Mouse (Mus musculus) heart, postnatal 0 days (tissue): ENCODE measurements around the gene Meis1. TPM values are rescaled to one million over a fixed set of nuclear protein-coding genes. Genes with fewer than 3 reads are reported as not detected.

Experiments used
- ATAC-seq: fragments of 200-750 bp; cut with Nextera tagmentation; 2 replicates; pipeline ENCODE4 v1.8.0; 2017; ENCODE audit warnings: low read depth, moderate number of reproducible peaks, moderate library complexity; ENCODE audit not compliant: insufficient read depth
- DNase-seq: peaks from one replicate; pipeline ENCODE4 v3.0.0-alpha.2; 2016; ENCODE audit warnings: low spot score
- H3K27ac ChIP-seq: fragments of 300-500 bp; sonication (generic); 2 replicates; pipeline ENCODE4 v1.5.1; 2014; ENCODE audit warnings: low read depth, mild to moderate bottlenecking
- H3K27me3 ChIP-seq: fragments of 300-500 bp; sonication (generic); 2 replicates; pipeline ENCODE4 v1.6.1; 2014; ENCODE audit warnings: low read length, mixed read lengths; ENCODE audit not compliant: control insufficient read depth, insufficient read depth
- H3K36me3 ChIP-seq: fragments of 300-500 bp; sonication (generic); replicated peaks from 2 replicates; pipeline ENCODE4 v1.6.1; 2014; ENCODE audit warnings: low read length, mixed read lengths; ENCODE audit not compliant: control insufficient read depth, insufficient read depth
- H3K4me1 ChIP-seq: fragments of 300-500 bp; sonication (generic); 2 replicates; pipeline ENCODE4 v1.6.1; 2014; ENCODE audit warnings: antibody characterized with exemption; ENCODE audit not compliant: control insufficient read depth, insufficient read depth
- H3K4me2 ChIP-seq: fragments of 300-500 bp; sonication (generic); 2 replicates; pipeline ENCODE4 v1.6.1; 2014; ENCODE audit warnings: low read depth, mild to moderate bottlenecking, low read length, moderate library complexity
- H3K4me3 ChIP-seq: fragments of 300-500 bp; sonication (generic); 2 replicates; pipeline ENCODE4 v1.5.1; 2014; ENCODE audit warnings: low read depth, low read length
- H3K9ac ChIP-seq: fragments of 300-500 bp; sonication (generic); replicated peaks from 2 replicates; pipeline ENCODE4 v1.6.1; 2014; ENCODE audit warnings: low read depth, low read length, mixed read lengths
- H3K9me3 ChIP-seq: fragments of 300-500 bp; sonication (generic); replicated peaks from 2 replicates; pipeline ENCODE4 v1.6.1; 2016; ENCODE audit warnings: low read length; ENCODE audit not compliant: control insufficient read depth
- CTCF ChIP-seq: IDR thresholded peaks from 2 replicates; pipeline ENCODE4 v1.5.1; 2016; ENCODE audit warnings: antibody characterized with exemption, control low read depth, low read depth
- EP300 ChIP-seq: IDR thresholded peaks from 2 replicates; pipeline ENCODE4 v1.6.1; 2016; ENCODE audit warnings: antibody characterized with exemption, low read depth
- WGBS: fragments of 180-500 bp; shearing (Covaris S2); extraction: QIAGEN DNeasy Blood & Tissue Kit; methylation state at CpG from one replicate; pipeline ENCODE4 v1.1.7; 2014; 5-methylcytosine and 5-hydroxymethylcytosine counted together
- polyA plus RNA-seq: library from polyadenylated mRNA; unstranded; fragments of >200 nt; fragmentation: Nextera tagmentation; extraction: Ambion mirVana; gene quantifications from 2 replicates; pipeline ENCODE4 v1.2.1, GENCODE M21; 2015
- total RNA-seq: library from RNA; depleted of rRNA; stranded (reverse); fragments of >200 nt; gene quantifications from 2 replicates; pipeline ENCODE4 v1.2.3, GENCODE M21; 2014; ENCODE audit warnings: low replicate concordance

Gene Meis1
- total and polyA plus RNA-seq, 2 experiments from 2014 or later, result 34.8 to 35.4 TPM

DNA sequence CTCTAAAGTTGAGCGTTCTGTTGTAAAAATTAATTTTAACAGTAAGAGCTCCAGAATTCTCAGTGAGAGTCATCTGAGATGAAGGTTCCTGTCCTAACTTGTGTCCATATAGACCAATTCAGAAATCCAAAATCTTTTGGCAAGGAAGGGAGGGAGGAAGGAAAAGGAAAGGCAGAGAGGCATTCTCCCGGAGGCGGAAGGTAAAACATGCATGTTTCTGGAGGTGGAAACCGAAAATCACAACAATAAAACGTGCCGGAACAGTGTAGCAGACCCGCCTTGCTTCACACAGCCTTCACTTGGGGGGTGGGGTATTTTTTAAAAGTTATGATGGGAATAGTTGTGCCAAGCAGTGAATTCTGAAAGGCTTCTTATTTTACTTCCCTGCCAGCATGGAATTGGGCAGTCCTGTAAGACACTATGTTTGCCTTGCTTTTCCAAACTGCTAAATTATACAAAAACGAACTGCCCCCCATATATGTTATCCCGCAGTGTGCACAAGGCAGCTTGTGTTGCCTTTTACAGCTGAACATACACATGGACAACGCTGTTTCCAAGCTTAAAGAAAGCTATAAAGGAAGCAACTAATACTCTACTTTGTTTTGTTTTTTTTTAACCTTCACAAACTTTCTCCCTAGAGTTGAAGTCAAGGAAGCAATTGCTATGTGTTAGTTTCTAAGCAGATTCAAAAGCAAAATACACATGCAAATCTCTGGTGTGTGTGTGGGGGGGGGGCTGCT lies 2.1 kb downstream of the Meis1 start:
- under 1% methylated on average over 10 of the region's 10 CpGs for WGBS
- TF ChIP-seq EP300 (no peak), CTCF (no peak)
- Histone ChIP-seq H3K9me3 (no peaks in the 10 kb centered on the region), H3K4me3 (peak overlapping the region; percentile 73), H3K4me2 (peak overlapping the region; percentile 98), H3K36me3 (0 out of 2 replicates have a peak, but pooled peaks cover 4% of the 10 kb centered on the region), H3K4me1 (peaks cover 12% of the 10 kb centered on the region; the same call in 1 of the 2 replicates), H3K9ac (peak overlapping the region; percentile 89), H3K27ac (peak overlapping the region; percentile 83), H3K27me3 (no peaks in the 10 kb centered on the region)
- ATAC-seq (no peak), DNase-seq (no peak)

DNA sequence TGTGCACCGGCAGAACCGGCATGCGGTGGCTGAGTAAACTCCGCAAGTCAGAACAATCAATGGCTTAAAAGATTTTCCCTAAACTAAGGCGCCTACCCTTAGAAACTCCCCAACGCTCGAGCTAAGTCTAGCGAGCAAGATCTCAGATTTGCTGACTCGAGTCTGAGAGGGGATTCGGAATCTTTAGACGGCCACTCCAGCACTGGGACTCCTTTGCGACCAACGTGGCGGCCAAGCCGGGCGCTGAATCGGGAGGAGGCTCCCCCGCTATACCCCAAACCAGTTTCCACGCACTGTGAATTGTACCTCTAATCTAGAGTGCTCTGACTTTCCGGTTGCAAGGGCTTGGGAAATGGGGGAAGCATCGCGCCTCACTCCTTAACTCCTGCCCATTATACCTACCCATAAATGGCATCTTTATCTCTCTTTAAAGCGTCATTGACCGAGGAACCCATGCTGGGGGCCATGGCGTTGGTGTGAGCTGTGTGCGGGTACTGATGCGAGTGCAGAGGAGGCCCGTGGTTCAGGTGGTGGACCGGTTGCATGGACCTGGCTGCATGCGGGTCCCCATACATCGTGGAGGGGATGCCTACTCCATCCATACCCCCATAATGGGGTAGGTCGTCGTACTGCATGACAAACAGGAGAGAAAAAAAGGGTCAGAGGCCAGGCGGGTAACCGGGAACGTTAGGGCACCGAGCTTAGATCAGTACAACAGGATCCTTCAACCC lies 2.9 kb downstream of the Meis1 start:
- peak overlapping the region; percentile 73 for H3K4me3 ChIP-seq
- H3K27me3 ChIP-seq, result no peaks in the 10 kb centered on the region
- H3K4me1 ChIP-seq, result 0 out of 2 replicates have a peak, but pooled peaks cover 7% of the 10 kb centered on the region
- no peak for TF ChIP-seq CTCF
- TF ChIP-seq EP300, result no peak; the same call in 1 of the 2 replicates
- under 1% methylated on average over 37 of the region's 37 CpGs for WGBS
- 0 out of 2 replicates have a peak, but pooled peaks cover 4% of the 10 kb centered on the region for H3K36me3 ChIP-seq
- ATAC-seq, result no peak
- H3K27ac ChIP-seq, result peak overlapping the region; percentile 83
- H3K4me2 ChIP-seq, result peak overlapping the region; percentile 98
- H3K9ac ChIP-seq, result peak overlapping the region; percentile 89
- DNase-seq, result peak; percentile 51
- no peaks in the 10 kb centered on the region for H3K9me3 ChIP-seq

GRCm38 (mm10) chr11:19015381-19015730 lies 3.4 kb downstream of the Meis1 start:
- peak overlapping the region; percentile 89 for H3K9ac ChIP-seq
- 0 out of 2 replicates have a peak, but pooled peaks cover 10% of the 10 kb centered on the region for H3K4me1 ChIP-seq
- no peak for TF ChIP-seq CTCF
- TF ChIP-seq EP300, result 0 out of 2 replicates have a peak, but pooled peaks have one; percentile 1
- H3K4me3 ChIP-seq, result peak overlapping the region; percentile 73
- H3K36me3 ChIP-seq, result 0 out of 2 replicates have a peak, but pooled peaks cover 6% of the 10 kb centered on the region
- WGBS, result 3% methylated on average over 5 of the region's 5 CpGs
- ATAC-seq (no peak), DNase-seq (peak; percentile 40)
- no peaks in the 10 kb centered on the region for H3K9me3 ChIP-seq
- H3K27me3 ChIP-seq, result no peaks in the 10 kb centered on the region
- peak overlapping the region; percentile 83 for H3K27ac ChIP-seq
- H3K4me2 ChIP-seq, result peak overlapping the region; percentile 98

- H3K27me3 ChIP-seq, result no peaks in the 10 kb centered on the region
- peak overlapping the region; percentile 89 for H3K9ac ChIP-seq
- H3K27ac ChIP-seq, result peak overlapping the region; percentile 83
- 0 out of 2 replicates have a peak, but pooled peaks cover 6% of the 10 kb centered on the region for H3K36me3 ChIP-seq
- DNase-seq (no peak), ATAC-seq (no peak)
- H3K9me3 ChIP-seq, result no peaks in the 10 kb centered on the region
- H3K4me2 ChIP-seq, result peak overlapping the region; percentile 98
- H3K4me3 ChIP-seq, result peak overlapping the region; percentile 73
- 4% methylated on average over 35 of the region's 35 CpGs for WGBS
- H3K4me1 ChIP-seq, result peaks cover 17% of the 10 kb centered on the region
- TF ChIP-seq CTCF (no peak), EP300 (no peak)
These were observed 4.2 kb downstream of the Meis1 start for GRCm38 (mm10) chr11:19014441-19015161.

- H3K36me3 ChIP-seq, result 0 out of 2 replicates have a peak, but pooled peaks cover 6% of the 10 kb centered on the region
- WGBS, result 5% methylated on average over 12 of the region's 12 CpGs
- H3K27me3 ChIP-seq, result no peaks in the 10 kb centered on the region
- H3K4me2 ChIP-seq, result peak overlapping the region; percentile 98
- peak overlapping the region; percentile 83 for H3K27ac ChIP-seq
- DNase-seq (no peak), ATAC-seq (no peak)
- no peak for TF ChIP-seq CTCF
- no peak for TF ChIP-seq EP300
- H3K9me3 ChIP-seq, result no peaks in the 10 kb centered on the region
- peaks cover 19% of the 10 kb centered on the region for H3K4me1 ChIP-seq
- peak overlapping the region; percentile 89 for H3K9ac ChIP-seq
- H3K4me3 ChIP-seq, result peak overlapping the region; percentile 73
These were observed 4.7 kb downstream of the Meis1 start for GRCm38 (mm10) chr11:19014113-19014440.
